Mouse (Mus musculus): Measurements from ENCODE around the gene Qprt. TPM values are rescaled to one million over a fixed set of nuclear protein-coding genes. Genes with fewer than 3 reads are reported as not detected.
"Not testable (repeated sequence)": the region's sequence is repeated elsewhere in the genome, so short reads cannot be mapped to it uniquely, and the experiment has no call there.

Gene Qprt
- total RNA-seq, 1 experiment from 2014 or later = 0.21 TPM

- no peak for DNase-seq
These were observed 25.6 kb downstream of the Qprt start for GRCm38 (mm10) chr7:127096456-127096855.

DNA sequence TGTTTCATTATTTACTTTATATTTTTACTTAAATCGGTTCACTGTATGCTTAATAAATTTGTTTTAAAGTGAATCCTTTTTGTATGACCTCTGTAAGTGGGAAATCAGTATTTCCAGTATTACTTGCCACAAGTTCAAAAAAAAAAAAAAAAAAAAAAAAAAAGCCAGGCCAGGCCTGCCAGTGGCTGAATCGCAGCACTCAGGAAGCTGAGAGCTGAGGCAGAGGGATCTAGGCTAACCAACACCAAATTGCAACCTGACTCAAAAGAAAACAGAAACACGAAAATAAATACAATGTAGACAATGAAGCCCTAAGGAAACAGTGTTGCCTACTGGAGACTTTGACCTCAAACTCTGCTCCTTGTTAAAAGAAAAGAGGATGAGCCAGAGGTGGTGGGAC lies 28.1 kb downstream of the Qprt start:
- DNase-seq = no peak

GRCm38 (mm10) chr7:127091114-127091896 lies 30.7 kb downstream of the Qprt start, which contains the start of gene AI467606:
TSS of gene AI467606 (plus strand) at chr7:127091359.
- DNase-seq = no peak

DNA sequence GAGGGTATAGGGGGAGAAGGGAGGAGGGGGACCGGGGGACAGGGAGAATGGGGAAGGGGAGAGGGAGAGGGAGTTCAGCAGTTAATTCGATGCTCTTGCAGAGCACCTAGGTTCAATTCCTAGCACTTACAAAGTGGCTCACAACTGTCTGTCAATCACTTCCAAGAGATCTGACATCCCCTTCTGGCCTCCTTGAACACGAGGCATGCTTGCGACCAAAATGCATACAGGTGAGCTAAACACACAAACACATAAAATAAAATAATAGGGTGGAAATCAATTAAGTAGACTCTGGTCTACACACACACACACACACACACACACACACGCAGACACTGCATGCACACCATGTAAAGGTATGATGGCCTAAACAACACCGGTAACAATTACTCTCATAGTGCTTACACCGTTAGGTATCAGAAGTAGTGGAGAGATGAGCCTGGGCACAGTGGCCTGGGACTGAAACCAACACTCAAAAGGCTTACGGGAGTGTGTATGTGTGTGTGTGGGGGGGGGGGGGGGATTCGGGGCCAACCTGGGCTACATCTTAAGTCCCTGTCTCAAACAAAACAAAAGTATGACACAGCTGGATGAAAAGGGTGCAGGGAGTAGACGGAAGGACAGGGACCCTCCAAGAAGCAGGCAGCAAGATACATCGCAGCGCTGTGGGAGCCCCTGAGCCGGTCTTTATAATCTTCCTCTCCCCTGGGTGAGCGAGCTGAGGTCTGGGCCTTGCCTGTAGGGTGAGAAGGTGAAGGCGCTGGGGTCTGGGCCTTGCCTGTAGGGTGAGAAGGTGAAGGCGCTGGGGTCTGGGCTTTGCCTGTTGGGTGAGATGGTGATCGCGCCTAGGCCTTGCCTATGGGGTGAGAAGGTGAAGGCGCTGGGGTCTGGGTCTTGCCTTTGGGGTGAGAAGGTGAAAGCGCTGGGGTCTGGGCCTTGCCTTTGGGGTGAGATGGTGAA lies 31.6 kb downstream of the Qprt start:
- DNase-seq = no peak

DNA sequence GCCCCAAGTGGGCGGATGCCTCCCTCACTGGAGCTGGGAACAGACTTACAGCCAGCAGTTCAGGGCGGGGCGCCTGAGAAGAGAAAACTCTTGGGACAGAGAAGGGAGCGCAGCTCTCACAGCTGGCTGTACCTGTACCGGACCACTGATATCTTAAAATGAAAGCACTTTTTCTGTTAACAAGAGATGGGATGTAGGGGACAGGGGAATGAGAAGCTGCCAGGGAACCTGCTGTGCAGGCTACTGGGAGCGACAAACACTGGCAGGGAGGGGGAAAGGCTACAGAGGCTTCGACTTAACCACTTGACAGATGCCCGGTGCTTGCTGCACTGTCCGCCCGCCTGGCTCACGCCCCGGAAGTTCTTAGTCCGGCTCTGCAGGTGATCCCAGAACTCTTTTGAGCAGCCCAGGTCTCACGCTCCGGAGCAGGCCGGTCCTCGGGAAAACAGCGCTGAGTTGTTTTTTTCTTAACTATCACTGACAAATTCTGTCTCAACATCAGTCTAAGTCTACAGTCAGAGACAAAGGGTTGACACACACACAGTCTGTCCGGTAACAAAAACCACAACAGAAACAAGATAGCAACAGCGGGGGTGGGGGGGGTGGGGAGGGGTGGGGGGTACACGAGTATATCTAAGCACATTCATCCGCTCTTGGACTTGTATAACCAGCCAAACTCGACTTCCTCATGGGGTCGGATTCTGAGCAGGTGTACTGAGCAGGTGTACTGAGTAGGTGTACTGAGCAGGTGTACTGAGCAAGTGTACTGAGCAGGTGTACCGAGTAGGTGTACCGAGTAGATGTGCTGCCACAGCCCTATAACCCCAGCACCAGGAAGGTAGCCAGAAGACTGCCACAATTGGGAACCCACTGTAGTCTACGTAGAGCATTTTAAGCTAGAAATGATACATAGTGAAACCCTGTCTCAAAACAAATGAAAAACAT lies 32.9 kb downstream of the Qprt start:
- DNase-seq = no peak

- no peak for DNase-seq
These were observed 33.9 kb downstream of the Qprt start for GRCm38 (mm10) chr7:127088083-127088482.

DNA sequence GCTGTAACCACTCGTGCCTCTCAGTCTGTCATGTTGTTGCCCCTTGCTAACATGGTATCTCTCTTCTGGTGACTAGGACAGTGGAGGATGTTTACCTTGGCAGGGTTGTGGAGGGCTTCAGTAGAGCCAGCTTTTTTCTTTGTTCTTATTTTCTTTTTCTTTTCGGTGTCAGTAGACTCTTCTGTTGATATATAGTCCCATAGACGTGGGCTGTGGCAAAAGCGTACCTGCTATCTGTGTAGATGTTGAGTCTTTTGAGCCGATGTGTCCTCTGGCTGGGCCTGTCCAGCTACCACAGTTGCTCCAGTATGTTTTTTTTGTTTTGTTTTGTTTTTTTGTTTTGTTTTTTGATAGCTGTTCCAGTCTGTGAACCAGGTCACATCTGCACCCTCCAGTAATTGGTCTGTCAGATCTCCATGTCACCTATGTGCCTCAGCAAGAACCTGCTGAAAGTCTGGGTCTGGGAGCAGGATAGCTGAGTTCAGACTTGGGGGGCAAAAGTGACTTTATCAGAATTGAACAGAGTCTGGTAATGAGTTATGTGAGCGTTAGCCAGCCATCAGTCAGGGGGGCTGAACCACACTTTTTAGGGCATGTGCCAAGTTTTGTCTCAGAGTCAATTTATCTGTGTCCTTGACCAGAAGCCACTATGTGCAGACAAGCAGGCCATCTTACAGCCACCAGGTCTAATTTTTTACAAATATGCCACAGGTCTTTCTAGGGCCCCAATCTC lies 34.6 kb downstream of the Qprt start, which contains the start of gene Zg16:
Zg16 (minus strand) TSS at position 51 of the 733 bp plus-strand sequence.
- DNase-seq = not testable (repeated sequence)

DNA sequence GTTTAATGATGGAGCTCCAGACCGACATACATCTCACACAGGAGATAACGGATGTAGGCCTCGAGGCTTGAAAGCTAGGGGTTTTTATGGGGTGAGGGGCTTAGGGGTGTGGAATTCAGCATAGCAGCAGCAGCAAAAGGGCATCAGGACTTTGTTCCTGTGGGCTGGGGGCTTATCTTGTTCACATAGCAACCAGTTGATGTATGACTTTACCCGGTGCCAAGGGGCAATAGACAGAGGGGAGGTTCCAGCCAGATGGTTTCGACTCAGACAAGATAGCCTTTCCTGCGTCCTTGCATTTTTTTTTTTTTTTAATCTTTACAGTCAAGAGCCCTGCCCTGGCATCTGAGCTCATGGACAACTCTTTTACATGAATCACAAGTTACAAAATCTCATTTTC lies 36.3 kb downstream of the Qprt start:
- DNase-seq = not testable (repeated sequence)

- no peak for DNase-seq
These were observed 37.2 kb downstream of the Qprt start for GRCm38 (mm10) chr7:127084794-127085193.

DNA sequence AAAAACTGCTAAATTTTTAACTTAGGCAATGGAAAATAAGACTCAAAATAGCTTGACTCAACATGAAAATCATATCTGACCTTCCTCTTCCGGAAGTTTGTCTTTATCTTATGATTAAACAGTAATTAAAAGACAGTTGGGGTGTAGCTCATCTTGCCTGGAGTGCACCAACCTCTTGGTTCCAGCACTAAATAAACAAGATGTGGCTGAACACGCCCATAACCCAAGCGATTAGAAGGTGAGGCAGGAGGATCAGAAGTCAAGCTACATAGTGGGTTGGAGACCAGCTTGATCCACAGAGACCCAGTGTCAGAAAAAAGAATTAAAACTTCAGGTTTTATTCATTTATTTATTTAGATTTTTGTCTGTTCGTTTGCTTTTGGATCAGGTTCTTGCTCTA lies 38.3 kb downstream of the Qprt start:
- no peak for DNase-seq

DNA sequence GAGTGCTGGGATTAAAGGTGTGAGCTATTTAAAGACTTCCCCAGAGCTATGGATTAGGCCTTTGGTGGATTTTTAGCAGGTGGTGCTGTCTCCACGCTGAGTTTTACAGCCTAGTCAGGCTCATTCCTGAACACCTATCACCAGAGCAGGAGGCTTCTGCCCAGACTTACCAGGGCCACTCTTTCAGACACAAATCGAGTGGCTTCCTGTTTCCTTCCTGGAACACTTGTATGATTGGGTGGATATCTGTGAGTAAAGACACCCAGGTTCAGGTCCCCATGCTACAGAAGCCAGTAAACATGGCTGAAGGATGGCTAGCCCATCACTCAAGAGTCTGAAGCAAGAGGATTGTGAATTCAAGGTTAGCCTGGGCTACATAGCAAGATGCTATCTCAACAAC lies 39.0 kb downstream of the Qprt start:
- no peak for DNase-seq

DNA sequence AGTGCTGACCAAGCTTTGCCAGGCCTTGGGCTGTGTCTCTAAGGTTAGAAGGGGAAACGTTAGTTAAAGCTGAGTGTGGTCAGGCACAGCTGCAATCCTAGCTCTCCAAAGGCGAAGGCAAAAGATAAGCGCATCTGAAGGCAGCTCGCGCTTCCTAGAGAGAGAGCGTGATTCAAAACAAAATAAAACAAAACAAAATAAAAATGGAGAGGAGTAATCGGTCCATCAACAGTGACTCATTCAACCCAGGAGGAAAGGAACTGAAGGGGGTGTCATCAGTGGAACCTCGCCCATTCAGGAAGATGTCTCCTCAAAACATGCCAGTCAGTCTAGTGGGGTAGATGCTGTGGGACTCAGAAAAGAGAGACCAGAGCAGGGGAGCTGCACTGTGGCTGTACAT lies 39.8 kb downstream of the Qprt start:
- no peak for DNase-seq

GRCm38 (mm10) chr7:127080045-127080444 lies 42.0 kb downstream of the Qprt start:
- DNase-seq = no peak

GRCm38 (mm10) chr7:127077692-127078091 lies 44.3 kb downstream of the Qprt start:
- no peak for DNase-seq

DNA sequence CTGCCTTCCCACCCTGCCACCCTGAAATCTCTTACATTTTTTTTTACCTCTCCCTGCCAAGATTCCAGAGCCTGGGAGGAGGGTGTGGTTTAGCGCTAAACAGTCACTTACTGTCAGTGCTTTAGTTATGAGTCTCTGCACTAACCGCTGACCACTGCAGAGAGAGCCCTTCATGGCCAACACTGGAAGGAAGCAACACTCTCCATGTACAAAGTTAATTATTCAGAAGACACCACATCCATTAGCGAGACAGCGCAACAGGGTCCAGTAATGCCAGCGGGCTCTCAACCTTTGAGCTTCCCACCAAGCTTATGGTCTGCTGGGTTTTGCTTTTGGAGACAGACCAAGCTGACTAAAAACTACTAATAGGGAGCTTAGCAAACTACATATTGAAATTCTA lies 45.8 kb downstream of the Qprt start:
- no peak for DNase-seq

- DNase-seq = peak; percentile 42
These were observed 48.8 kb downstream of the Qprt start for GRCm38 (mm10) chr7:127073221-127073620.

DNA sequence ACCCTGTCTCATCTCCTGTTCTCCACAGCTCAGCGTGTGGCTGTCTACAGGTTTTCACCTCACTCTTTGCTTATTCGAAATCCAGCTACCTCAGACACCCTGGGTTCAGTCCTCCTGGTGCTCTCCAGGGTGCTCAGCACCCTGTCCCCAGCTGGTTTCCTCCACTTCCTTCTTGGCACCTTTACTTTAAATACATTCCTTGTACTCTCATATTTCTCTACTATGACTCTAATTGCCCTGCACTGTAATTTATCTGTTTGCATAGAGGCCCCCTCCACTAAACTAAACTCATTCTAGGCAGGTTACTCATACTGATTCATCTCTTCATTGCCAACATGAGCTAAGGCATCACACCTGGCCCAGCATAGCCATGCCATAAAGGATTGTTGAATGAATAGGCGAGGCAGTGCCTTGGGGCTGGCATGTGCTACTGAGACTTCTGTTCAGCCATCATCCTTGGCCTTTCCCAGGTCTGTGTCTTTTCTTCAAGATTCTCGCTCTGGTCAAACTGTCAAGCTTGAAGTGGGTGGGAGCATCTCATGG lies 51.1 kb downstream of the Qprt start:
- no peak for DNase-seq

GRCm38 (mm10) chr7:127066317-127066716 lies 55.7 kb downstream of the Qprt start:
- DNase-seq = peak; percentile 21

DNA sequence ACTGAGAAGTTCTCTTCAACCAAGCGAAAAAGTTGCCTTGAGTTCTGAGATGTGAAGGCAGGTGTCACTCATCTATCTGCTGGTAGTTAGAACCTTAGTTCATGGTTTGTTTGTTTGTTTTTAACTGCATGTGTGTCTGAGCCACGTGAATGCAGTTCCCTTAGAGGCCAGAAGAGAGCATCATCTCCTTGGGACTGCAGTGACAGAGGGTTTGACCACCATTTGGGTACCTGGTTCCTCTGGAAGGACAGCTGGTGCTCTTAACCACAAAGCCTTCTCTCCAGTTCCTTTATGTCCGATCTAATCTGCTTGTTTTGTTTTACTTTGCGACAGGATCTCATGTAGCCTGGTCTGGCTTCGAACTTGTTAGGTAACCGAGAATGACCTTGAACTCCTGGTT lies 56.5 kb downstream of the Qprt start:
- no peak for DNase-seq

Measured in adrenal gland, postnatal 25 days (tissue).